Mouse (Mus musculus): ENCODE data around the gene Prkn.
"Not testable (repeated sequence)": the region's sequence is repeated elsewhere in the genome, so short reads cannot be mapped to it uniquely, and the experiment has no call there.

The Prkn gene

DNA sequence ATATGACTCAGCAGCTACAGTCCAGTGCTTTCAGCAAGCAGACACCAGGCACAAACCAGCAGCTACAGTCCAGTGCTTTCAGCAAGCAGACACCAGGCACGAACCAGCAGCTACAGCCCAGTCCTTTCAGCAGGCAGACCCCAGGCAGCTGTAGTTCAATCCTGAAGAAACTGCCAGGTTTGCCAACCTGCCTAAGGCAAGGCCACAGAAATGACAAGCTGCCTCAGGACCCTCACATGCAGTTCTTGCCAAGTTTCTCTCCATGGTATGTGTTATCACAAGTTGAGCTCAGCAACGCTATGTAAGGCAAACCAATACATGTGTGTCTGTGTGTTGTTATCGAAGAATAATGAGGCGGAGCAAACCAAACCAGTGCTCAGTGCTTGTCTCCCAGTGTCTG is 1091.5 kb downstream of the Prkn start:
- DNase-seq = no peak

- no peak for DNase-seq
Observed at GRCm38 (mm10) chr17:11933737-11934136, 1093.6 kb downstream of the Prkn start.

GRCm38 (mm10) chr17:11947436-11947835 is 1107.3 kb downstream of the Prkn start:
- DNase-seq = no peak

DNA sequence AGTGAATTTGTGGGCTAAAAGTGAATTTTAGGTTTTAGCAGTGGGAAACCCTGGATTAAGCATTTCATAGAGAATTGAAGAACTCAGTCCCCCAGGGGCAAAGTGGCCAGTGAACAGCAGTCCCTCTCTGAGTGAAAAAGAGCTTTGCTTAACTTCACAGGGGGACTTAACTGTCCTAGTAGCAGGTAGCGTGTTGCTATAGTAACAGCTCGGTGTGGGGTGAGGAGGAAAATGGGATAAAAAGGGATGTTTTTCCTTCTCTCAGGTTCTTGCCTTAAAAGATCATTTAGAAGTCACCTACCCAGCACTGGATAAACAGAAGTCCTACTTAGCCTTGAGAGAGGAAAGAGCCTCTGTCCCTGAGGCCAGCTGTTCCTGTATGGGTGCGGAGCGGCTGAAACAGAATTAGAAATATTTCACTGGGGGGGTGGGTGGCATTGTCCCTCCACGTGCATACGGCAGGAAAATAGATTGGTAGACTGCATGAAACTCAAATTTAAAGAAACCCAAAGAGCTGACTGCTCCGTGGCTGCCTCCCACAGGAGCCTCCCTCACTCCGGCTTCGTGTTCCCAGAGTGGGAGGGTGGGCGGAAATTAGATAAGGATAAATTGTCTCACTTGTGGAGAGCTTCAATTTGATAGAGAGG is 1109.5 kb downstream of the Prkn start:
- no peak for DNase-seq

GRCm38 (mm10) chr17:11950198-11950594 is 1110.0 kb downstream of the Prkn start:
- no peak for DNase-seq

GRCm38 (mm10) chr17:11955317-11955716 is 1115.1 kb downstream of the Prkn start:
- DNase-seq = no peak

DNA sequence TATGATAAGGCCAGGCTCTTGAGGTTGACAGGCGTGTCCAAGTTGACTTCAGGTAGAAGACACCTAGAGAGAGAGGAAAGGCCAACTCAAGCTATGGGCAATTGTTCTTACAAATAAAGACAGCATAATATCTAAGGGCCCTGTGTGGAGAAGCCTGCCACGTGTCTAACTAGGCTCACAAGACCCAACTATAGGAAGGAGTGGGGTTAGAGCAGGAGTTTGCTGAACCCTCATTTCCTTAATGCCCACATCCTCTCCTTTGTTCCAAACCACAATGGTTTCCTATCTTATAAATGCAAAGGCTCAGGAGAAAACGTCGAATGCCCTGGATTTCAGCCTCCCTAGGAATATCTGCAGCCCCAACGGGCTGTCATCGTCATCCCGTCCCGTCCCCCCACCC is 1120.3 kb downstream of the Prkn start:
- DNase-seq = no peak

- no peak for DNase-seq
Observed at GRCm38 (mm10) chr17:11962808-11963207, 1122.6 kb downstream of the Prkn start.

DNA sequence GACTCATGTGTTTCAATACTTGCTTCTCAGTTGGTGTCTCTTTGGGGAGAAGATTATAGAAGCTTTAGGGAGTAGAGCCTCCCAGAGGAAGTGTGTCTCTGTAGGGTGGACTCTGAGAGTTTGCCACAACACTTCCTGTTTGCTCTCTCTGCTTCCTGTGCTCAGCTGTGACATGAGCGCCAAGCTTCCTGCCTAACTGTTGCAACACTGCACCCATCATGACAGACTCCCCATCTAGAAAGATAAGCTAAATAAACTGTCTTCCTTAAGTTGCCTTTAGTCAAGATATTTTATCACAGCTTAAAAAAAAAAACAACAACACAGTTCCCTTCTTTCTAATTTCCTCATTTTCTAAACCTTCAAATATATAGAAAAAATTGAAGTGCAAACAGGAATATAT is 1130.0 kb downstream of the Prkn start:
- no peak for DNase-seq

GRCm38 (mm10) chr17:11972550-11972949 is 1132.4 kb downstream of the Prkn start:
- DNase-seq = no peak

GRCm38 (mm10) chr17:11972969-11973787 is 1133.0 kb downstream of the Prkn start:
- no peak for DNase-seq

- no peak for DNase-seq
Observed at GRCm38 (mm10) chr17:11975062-11975607, 1135.0 kb downstream of the Prkn start.

GRCm38 (mm10) chr17:11978260-11978821 is 1138.2 kb downstream of the Prkn start:
- DNase-seq = no peak

DNA sequence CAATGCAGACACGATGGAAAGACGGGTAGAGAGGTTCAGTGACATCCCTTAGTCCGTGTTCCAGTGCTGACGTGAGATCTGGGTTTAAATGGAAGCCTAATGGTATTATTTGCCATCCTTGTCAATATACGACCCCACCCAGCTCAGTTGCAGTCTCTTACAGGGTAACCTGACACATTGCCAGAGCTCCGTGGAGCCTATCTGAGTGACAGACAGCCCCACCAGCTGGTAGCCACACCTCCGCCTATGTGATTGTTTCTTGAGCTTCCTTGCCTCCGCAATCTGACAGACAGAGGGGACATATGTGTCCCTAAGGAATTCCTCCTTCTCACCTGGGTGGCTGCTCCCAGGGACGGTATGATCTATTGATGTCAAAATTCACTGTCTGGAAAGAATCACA is 1141.5 kb downstream of the Prkn start:
- DNase-seq = no peak

- DNase-seq = no peak
Observed at GRCm38 (mm10) chr17:11988110-11988837, 1148.1 kb downstream of the Prkn start.

DNA sequence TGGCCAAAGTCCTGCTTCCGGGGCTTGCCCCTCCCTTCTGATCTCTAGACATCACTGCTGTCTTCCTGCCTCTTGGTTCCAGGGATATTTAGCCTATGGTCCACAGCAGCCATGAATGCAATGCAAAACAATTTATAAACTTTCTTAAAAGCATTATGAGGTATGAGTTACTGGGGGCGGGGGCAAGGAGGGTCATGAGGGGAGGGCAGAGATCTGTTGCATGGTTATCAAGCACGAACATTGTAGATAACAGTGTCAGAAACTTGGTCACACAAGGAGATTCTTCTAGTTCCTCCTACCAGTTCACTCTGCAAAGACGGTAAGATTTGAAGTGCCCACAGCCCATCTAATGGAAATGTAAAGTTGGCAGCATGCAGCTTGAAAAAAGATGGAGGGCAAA is 1149.1 kb downstream of the Prkn start:
- no peak for DNase-seq

DNA sequence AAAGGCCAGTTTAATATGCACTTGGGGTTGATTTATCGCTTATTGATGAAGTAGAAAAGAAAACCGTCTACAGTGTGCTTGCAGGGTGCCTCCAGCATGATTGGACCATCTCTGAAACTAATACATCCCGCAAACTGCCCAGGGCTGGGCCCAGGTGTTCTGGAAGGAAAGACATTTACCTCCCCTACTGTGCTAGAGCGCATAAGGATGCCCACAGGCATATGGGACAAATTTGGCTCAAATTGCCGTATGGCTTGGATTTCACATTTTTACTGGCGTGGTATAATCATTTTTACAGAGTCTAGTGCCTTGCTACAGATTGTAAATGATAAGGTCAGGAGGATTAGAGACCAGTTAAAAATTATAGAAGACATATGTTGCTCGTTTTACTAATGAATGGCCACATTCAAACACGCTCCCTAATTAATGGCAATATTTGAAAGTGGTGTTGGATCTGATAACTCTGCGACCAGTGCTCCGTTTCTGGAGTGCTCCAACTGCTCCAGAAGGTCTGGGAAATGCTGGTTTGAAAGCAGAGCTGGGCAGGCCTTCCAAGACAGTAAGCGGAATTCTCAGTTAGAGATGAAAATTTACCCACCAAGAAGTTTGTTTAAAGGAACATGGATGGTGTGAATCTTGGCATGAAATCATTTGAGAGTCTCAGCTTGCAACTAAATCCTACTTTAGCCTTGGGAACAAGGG is 1150.4 kb downstream of the Prkn start:
- DNase-seq = no peak

DNA sequence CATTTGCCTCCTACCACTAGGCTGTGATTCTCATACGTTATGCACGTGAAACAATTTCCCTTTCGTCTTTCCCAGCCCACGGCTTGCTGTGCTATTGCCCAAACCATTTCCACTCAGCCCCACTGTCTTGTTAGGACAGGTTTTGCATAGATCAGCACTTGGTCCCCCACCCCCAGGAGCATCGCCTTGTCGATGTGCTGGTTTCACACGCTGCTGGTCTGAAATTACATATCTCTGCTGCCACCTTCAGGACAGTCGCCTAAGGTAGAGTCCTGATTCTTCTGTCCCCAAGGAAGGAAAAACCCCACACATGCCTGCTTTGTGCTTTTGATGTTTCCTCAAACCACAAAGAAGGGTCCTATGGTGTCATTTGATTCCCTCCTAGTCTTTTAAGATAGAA is 1153.1 kb downstream of the Prkn start:
- peak; percentile 30 for DNase-seq

DNA sequence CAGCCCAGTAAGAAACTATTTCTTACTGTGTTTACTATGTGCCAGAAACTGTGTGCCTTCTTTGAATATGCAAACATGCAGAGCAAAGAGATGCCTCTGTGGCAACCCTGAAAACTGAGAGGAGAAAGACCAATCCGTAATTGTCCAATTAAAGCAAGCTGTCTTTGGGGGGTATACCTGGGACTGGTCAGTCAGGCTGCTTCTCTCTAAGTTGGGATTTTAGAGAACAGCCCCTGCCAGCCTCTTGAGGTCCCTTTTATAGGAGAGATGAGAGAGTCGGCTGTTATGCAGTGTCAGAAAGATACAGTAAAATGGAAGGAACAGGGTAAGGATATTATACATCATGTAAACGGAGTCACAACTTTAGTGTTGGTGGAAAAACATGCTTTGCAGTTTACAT is 1154.1 kb downstream of the Prkn start:
- no peak for DNase-seq

DNA sequence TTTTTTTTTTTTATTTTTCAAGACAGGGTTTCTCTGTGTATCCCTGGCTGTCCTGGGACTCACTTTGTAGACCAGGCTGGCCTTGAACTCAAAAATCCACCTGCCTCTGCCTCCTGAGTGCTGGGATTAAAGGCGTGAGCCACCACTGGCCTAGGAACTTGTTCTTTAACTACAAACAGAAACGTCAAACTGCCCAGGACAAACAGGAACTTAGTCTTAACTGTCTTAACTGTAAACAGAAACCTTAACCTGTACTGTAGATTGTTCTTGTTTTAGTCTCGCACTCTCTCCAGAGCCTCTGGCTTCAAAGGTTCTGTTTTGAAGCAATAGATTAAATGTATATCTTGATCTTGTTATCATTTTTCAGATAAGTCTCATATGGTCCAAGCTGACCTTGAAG is 1154.6 kb downstream of the Prkn start:
- DNase-seq = not testable (repeated sequence)

DNA sequence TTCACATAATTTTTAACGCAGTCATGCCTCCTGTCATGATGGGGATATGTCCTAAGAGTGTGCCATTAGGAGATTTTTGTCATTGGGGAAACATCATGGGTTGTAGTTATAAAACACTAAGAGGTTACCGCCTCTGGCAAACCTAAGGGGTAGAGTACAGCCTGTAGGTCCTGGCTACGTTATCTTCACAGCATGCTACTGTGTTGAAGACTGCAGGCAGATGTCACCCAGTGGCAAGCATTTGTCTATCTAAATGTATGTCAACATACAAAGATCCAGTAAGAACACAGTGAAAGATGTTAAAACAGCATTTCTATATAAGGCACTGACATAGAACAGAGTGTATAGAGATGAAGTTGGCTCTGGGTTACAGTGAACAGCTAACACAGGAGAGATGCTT is 1155.3 kb downstream of the Prkn start:
- no peak for DNase-seq

DNA sequence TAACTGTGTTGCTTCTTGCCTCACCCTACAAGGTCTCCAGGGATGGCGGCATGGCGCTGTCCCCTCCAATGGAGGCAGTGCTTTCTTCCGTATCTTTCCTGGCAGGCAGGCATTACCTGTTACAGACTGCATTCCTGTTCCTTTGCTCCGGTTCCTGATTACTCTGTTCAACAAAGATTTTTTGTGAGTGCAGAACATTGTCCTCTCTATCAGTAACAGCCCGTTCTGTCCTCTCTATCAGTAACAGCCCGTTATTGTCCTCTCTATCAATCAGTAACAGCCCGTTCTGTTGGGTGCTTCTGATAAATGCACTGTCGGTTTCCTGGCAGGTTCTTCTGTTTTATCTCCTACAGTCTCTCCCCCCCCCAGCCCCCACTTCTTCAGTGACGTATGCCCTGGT is 1156.1 kb downstream of the Prkn start:
- no peak for DNase-seq

GRCm38 (mm10) chr17:12000285-12000684 is 1160.1 kb downstream of the Prkn start:
- no peak for DNase-seq

Measured in thymus, postnatal 14 days (tissue).